Mouse (Mus musculus) testis, postnatal 14 days (tissue): ENCODE data around the gene Smarcal1.

Experiments
- DNase-seq: peaks from one replicate; pipeline ENCODE4 v3.0.0; 2021; ENCODE audit warnings: low spot score

The Smarcal1 gene

DNA sequence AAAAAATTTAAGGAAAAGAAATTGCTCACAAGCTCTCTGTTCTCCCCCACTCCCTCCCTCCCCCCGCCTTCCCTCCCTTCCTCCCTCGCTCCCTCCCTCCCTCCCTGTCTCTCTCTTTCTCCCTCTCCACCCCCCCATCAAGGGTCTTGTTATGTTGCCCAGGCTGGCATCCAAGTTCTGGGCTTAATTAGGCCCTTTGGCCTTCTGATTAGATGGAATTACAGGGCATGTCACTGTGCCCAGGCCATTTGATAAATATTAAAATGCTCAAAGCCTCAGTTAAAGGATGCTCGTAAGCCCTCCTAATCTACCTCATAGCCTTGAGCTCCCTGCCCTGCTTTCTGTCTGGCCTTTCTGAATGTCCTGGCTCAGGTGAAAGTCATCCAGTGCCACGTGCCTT lies 7.6 kb downstream of the Smarcal1 start:
- no peak for DNase-seq

GRCm38 (mm10) chr1:72592350-72592749 lies 9.3 kb downstream of the Smarcal1 start:
- DNase-seq, result no peak

DNA sequence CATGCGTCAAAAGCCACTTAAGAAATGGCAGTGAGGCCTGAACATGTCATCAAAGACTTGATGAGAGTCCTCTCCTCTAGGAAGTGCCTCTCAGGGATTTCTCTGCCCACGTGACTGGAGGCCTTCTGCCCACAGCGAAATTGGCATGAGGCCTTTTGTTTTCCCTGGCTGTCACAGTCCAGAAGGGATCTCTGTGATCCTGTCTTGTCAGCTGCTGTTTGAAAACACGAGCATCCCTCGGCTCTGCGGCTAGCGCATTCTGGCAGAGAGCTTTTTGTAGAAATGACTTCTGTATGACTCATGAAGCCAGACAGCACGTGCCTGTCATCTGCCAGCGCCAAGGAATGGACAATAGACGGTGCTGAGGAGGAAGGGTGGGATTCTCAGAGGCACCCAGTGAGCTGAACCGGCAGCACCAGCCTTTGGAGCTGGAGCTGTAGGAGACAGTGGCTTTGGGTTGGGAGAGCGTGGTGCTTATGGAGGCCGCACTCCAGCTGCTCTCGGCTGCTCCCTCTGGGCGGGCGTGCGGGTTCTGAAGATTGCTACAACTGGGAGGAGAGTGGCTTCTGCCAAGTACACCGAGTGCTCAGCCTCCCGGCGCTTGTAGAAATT lies 10.4 kb downstream of the Smarcal1 start:
- peak; percentile 74 for DNase-seq

GRCm38 (mm10) chr1:72595686-72596085 lies 12.6 kb downstream of the Smarcal1 start:
- DNase-seq, result no peak

DNA sequence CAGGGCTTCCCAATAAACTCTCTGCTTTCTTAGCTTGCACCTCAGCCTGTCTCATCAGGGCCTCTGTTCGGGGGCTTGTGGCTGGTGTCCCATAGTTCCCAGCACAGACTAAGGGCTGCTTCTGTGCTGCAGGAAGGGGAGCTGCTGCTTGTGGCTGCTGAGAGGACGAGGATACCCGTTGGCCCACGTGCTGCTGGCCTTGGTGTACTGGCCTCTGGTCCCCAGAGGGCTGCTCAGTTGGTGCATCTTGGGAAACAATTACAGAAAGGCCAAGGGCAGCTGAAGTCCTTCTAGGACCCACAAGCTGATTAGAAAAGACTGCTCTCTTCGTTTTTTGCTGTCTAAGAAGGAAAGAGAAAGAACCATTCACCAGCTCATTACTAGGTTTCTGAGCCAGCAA lies 13.2 kb downstream of the Smarcal1 start:
- DNase-seq, result peak; percentile 57

DNA sequence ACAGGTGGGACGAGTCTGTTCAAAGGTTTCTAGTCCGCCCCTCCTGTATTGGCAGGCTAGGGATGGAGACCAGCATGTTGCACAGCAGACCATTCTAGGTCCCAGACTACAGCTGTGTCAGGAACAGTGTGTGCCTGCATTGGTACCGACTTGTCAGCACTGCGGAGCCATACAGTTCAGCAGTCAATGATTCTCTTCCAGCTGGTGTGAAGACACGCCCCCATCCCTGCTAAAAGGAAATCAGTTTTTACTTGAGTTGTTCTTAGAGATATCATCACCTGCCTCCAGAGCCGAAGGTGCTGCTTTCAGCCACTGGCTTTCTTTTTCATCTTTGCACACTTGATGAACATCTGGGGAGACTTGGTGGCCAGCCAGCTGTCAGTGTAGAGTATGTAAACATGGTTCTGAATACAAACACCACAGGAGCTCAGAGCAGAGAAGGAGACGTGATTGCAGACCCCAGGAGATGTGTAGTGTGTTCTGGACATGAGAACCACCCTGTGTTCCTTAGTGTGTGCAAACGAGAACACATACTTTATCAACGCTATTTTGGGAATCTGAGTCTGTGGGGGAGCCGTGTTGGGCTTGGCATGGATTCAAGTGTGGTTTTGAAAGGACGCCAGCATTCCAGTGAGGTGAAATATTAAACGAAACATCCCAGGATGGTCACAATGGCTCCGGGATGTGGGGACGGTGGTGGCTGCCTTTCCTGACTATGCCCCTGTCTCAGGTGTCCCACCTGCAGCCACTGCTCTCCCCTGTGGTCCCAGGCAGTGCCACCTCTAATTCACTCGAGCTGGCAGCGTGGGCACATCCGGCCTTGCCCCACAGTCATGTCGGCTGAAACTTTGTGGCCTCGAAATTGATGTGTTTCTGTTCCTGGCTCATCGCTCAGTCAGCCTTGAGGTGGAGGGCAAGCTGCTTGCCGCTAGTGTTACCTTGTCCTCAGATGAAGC lies 16.4 kb downstream of the Smarcal1 start:
- no peak for DNase-seq

DNA sequence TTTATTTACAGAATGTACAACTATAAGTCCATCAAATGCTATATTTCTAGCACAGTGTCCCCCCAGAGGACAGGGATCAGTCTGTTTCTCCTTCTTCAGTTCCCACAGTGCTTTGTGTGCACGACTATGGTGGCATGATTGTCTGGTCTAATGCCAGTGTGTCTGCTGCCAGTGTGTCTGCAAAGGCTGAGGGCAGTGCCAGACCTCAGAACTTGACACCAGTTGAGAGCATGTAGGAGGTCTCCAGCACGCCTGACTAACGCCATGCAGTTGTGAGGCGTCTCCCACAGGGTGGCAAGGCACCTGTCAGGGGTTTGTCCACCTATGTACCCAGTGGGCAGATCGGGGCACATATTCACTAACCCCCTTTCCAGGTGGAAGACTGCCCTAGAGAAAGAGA lies 17.7 kb downstream of the Smarcal1 start:
- DNase-seq, result no peak

DNA sequence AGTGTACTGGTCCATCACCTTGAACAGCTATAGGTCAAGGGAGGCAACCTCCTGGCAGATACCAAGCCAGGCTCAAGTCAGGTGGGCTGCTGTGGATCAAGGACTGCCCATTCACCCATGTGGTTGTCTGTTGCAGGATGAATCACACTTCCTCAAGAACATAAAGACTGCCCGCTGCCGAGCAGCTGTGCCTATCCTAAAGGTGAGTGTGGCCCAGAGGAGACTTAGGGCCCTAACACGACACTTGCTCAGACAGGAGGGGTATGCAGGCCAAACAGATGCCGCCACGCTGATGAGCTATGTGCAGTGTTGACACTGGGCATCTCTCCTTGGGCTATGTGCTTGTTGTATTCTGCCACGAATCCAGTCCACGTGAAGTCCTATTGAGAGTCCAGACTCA lies 18.2 kb downstream of the Smarcal1 start:
- DNase-seq, result no peak

DNA sequence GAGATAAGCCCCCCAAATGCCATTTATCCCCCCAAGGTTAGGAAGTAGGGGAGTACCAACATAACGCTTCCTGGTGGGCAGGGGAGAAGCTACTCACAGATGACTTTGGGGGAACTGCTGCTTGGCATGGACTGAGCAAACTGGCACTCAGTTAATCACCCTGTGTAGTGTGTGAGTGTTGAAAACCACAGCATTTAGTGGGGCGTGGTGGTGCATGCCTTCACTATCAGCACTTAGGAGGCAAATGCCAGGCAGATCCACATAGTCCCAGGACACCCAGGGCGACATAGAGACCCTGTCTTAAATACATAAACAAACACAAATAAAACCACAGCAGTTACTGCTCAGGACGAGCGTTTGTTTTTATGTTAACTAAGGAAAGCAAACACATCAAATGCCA lies 19.1 kb downstream of the Smarcal1 start:
- no peak for DNase-seq

DNA sequence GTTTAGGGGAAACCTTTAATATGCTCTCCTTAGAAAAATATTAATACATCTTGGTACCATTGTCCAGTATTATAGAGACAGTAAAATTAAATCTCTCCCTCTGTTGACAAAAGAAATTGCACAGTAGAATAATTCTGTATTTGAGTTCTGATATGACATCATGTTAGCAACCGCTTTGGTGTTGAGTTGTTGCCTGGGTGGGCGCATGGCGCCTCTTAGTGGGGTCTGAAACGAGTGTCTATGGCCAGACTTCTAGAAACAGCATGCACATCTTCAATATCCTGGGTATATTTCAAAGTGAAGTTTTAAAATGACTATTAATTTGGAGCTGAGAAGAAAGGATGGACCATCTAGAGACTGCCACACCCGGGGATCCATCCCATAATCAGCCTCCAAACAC lies 19.8 kb downstream of the Smarcal1 start:
- no peak for DNase-seq

GRCm38 (mm10) chr1:72606186-72606673 lies 23.2 kb downstream of the Smarcal1 start:
- no peak for DNase-seq

DNA sequence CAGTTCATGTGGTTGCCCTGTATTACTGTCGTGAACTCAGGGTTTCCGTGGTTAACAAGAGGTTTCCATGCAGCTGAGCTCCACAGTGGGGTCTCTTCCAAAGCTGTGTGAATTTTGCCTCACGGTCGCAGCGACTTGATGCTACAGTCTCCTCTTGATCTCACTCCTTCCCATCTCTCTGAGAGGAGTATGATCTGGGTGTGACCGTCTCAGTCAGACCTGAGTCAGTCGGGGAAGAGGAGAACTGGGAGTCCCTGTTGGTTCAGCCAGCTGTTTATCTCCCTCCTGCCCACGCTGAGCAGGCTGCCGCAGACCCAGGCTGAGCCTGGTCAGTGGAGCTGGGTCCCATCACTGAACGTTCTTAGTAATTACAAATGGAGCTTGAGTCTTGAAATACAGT lies 26.1 kb downstream of the Smarcal1 start:
- DNase-seq, result no peak

DNA sequence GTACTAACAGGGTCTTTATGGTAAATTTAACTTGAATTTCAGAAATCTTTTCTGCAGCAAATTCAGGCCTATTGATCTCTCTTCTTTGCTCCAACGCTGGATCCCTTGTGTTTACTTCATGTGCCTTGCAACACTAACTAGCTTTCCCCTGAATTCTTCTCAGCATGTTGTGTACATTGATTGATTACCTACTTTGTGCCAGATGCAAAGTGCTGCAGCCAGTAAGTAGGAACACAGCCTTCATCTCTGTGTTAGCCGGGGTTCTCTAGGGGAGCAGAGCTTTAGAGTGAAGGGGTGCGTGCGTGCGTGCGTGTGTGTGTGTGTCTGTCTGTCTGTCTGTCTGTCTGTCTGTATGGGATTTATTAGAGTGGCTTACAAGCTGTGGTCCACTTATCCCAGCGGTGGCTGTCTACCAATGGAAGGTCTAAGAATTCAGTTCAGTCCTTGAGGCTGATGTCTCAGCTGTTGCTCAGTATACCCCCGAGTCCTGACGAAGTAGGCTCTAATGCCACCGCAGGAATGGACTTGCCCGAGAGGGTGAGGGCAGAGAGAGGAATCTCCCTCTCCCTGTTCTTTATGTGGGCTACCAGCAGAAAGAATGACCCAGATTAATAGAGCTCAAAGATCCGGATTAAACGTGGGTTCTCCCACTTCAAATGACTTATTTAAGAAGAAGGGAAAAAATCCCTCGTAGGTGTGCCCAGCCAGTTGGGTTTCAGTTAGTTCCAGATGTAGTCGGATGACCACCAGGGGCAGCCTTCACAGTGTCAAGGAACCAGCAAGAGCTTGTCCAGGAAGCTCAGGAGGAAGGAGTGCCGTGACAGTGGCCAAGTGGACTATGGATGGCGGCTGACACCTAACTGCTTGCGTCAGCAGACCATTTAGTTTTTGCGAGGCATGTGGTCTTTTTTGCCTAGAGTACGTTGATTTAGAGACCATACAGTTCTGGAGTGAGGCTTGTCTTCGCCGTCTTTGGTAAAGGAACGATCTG lies 27.1 kb downstream of the Smarcal1 start:
- no peak for DNase-seq

- DNase-seq, result no peak
These were observed 29.1 kb downstream of the Smarcal1 start for GRCm38 (mm10) chr1:72612172-72612571.

GRCm38 (mm10) chr1:72635221-72635620 lies 52.2 kb downstream of the Smarcal1 start:
- no peak for DNase-seq

DNA sequence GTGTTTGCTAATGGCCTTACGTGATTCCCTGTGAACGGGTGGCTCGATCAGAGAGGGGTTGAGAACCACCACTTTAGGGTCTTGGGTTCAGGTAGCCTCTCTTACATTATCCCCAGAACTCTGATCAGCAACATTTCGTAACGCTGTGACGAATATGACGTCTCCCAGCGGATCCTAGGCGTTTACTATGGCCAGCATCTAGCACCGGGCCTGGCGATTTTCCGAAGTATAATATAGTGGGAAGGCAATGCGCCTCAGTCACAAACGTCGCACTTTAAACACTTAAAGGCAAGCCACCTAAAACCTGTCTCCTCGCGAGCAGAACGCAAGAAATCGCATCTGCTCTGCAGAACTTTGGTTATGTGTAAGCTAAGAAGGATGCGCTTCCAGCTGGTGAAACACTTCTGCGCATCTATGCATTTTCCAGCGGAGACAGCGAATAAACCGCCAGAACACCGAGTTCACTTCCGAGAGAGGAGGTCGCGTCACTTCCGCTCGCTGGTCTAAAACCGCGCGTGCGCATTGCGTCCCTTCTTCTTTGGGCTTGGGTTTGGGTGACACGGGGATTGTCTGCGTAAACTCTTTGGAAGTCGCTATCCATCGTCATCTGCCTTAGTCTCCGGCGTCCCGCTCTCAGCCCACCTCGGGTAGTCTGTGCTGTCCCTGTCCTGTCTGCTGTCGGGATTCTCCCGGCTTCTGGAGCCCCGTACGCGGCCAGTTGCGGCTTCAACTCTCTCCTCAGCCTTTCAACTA lies 57.8 kb downstream of the Smarcal1 start:
- DNase-seq, result peak; percentile 85

- DNase-seq, result no peak
These were observed 90.0 kb downstream of the Smarcal1 start for GRCm38 (mm10) chr1:72673070-72673469.
